Mouse (Mus musculus): Measurements from ENCODE around the gene Ppp1r10. TPM values are rescaled to one million over a fixed set of nuclear protein-coding genes. Genes with fewer than 3 reads are reported as not detected.
"Not testable (repeated sequence)": the region's sequence is repeated elsewhere in the genome, so short reads cannot be mapped to it uniquely, and the experiment has no call there.

Ppp1r10 gene
- polyA plus RNA-seq, 1 experiment from 2014 or later = 34.3 TPM

DNA sequence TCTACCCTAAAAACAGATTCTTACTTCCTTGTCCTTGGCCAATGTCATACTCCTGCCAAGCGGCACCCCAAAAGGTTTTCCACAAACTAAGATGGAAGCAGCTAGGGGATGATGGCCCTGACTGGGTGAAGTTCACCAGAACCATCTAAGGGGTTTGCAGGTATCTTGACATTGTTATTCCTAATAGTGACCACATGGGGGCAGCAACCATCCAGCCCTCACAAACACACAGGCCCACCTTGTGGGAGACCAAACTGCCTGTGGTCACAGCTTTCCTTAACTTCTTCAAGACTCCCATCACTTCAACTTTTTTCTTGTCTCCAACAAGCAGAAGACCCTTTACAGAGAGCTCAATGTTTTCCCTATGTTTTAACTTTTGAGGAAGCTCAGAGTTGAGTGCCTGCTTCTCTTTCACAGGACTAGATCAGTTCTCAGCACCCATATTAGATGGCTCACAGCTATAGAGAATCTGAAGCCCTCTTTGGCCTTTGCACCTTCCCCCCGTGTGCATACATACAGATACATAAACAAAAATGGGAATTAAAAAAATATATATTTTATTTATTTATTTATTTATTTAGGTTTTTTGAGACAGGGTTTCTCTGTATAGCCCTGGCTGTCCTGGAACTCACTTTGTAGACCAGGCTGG, 21.6 kb downstream of the Ppp1r10 start:
- Histone ChIP-seq H3K27ac (ENCODE audit: low read length) (no peak overlapping the region), H3K4me2 (ENCODE audit: low read depth, low read length) (no peak overlapping the region), H3K27me3 (ENCODE audit: control insufficient read depth, insufficient read depth, low read length) (no peaks in the 10 kb centered on the region), H3K4me3 (replicated peaks; ENCODE audit: low read length) (no peak overlapping the region), H3K36me3 (ENCODE audit: control insufficient read depth, insufficient read depth, low read length) (no peaks in the 10 kb centered on the region), H3K9ac (ENCODE audit: low read length) (no peak overlapping the region), H3K9me3 (replicated peaks; ENCODE audit: control insufficient read depth, low read length) (no peaks in the 10 kb centered on the region), H3K4me1 (ENCODE audit: control insufficient read depth, insufficient read depth, low read length) (no peaks in the 10 kb centered on the region)
- 0 out of 2 replicates have a peak, but pooled peaks have one; percentile 33 for ATAC-seq (ENCODE audit: insufficient read depth, low FRiP score)
- WGBS = 41% methylated on average over 2 of the region's 2 CpGs

DNA sequence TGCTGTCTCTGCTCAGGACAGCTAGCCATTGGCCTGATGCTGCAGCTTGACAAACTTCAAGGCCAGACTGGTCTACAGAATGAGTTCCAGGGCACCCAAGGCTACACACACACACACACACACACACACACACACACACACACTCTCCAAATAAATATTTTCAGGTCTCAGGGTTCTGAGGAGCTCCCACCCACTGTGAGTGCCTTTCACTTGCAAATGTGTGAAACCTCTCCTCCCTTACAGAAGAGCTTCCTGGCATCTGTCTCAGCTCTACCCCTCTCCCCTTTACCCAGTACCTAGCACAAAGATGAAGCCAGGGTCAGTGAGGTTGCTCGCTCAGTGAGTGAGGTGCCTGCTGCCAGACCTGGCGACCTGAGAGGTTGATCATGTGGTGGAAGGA, 22.9 kb downstream of the Ppp1r10 start:
- H3K4me2 ChIP-seq (ENCODE audit: low read depth, low read length) = no peak overlapping the region
- H3K9me3 ChIP-seq (replicated peaks; ENCODE audit: control insufficient read depth, low read length) = no peaks in the 10 kb centered on the region
- H3K27me3 ChIP-seq (ENCODE audit: control insufficient read depth, insufficient read depth, low read length) = no peaks in the 10 kb centered on the region
- 36% methylated on average over 2 of the region's 2 CpGs for WGBS
- H3K9ac ChIP-seq (ENCODE audit: low read length) = no peak overlapping the region
- ATAC-seq (ENCODE audit: insufficient read depth, low FRiP score) = no peak
- no peaks in the 10 kb centered on the region for H3K4me1 ChIP-seq (ENCODE audit: control insufficient read depth, insufficient read depth, low read length)
- no peak overlapping the region for H3K27ac ChIP-seq (ENCODE audit: low read length)
- no peaks in the 10 kb centered on the region for H3K36me3 ChIP-seq (ENCODE audit: control insufficient read depth, insufficient read depth, low read length)
- no peak overlapping the region for H3K4me3 ChIP-seq (replicated peaks; ENCODE audit: low read length)

DNA sequence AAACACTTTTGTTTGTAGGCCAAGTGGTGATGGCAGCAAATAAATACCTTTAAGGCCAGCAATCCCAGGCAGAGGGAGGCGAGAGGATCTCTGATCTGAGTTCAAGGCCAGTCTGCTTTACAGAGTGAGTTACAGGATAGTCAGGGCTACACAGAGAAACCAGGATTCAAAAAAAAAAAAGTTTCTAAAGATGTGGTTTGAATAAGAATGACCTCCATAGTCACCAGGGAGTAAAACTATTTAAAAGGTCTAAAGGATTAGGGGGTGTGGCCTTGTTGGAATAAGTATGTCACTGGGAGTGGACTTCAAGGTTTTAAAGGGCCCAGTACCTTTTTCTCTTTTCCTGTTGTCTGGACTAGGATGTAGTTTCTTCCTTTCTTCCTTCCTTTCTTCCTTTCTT, 23.7 kb downstream of the Ppp1r10 start:
- Histone ChIP-seq H3K4me2 (ENCODE audit: low read depth, low read length) (no peak overlapping the region), H3K4me3 (replicated peaks; ENCODE audit: low read length) (no peak overlapping the region)
- 51% methylated on average over 1 of the region's 1 CpGs for WGBS

DNA sequence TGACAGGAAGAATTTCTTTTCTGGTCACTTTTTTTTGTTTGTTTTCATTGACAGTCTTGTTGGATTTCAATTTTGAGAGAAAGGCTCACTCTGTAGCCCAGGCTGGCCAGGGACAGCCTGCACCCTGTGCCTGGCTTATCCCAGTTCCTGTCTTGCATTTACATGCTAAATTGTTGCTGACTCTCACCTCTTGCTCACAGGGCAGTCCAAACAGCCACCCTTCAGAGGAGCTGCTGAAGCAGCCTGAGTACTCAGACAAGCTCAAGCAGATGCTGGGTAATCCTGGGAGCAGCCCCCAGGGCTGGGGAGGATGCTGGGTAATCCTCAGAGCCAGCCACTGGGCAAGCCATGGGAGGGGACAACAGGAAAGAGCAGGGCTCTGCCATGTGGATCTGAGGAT, 34.7 kb downstream of the Ppp1r10 start:
- not testable (repeated sequence) for H3K4me2 ChIP-seq (ENCODE audit: low read depth, low read length); H3K9ac ChIP-seq (ENCODE audit: low read length); H3K27me3 ChIP-seq (ENCODE audit: control insufficient read depth, insufficient read depth, low read length); H3K27ac ChIP-seq (ENCODE audit: low read length); ATAC-seq (ENCODE audit: insufficient read depth, low FRiP score); H3K9me3 ChIP-seq (replicated peaks; ENCODE audit: control insufficient read depth, low read length); H3K4me1 ChIP-seq (ENCODE audit: control insufficient read depth, insufficient read depth, low read length); H3K4me3 ChIP-seq (replicated peaks; ENCODE audit: low read length); H3K36me3 ChIP-seq (ENCODE audit: control insufficient read depth, insufficient read depth, low read length)

More for the DNA sequence above, 23.7 kb downstream of the Ppp1r10 start:
- Histone ChIP-seq H3K27ac (ENCODE audit: low read length) (no peak overlapping the region), H3K36me3 (ENCODE audit: control insufficient read depth, insufficient read depth, low read length) (no peaks in the 10 kb centered on the region), H3K27me3 (ENCODE audit: control insufficient read depth, insufficient read depth, low read length) (no peaks in the 10 kb centered on the region), H3K9ac (ENCODE audit: low read length) (no peak overlapping the region), H3K9me3 (replicated peaks; ENCODE audit: control insufficient read depth, low read length) (no peaks in the 10 kb centered on the region), H3K4me1 (ENCODE audit: control insufficient read depth, insufficient read depth, low read length) (no peaks in the 10 kb centered on the region)
- ATAC-seq (ENCODE audit: insufficient read depth, low FRiP score) = no peak

DNA sequence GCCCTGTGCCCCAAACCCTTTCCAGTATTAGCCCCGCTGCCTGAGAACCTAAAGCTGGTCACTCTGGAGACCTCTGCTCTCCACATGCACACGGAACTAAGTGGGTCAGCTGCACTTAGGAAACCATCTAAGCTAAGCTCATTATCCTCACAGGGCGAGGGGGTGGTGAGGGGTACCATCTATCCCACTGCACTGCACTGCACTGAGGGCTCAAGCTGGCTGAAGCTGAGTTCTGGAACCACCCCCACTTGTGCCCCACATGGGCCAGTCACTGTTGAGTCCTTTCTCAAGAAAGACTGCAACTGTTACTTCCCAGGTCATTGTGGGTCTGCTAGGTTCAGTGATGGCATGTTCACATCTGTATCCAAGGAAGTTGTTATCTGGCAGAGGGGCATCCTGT, 36.3 kb downstream of the Ppp1r10 start:
- 79% methylated on average over 2 of the region's 3 CpGs for WGBS
- H3K27me3 ChIP-seq (ENCODE audit: control insufficient read depth, insufficient read depth, low read length); H3K36me3 ChIP-seq (ENCODE audit: control insufficient read depth, insufficient read depth, low read length); H3K9me3 ChIP-seq (replicated peaks; ENCODE audit: control insufficient read depth, low read length); ATAC-seq (ENCODE audit: insufficient read depth, low FRiP score); H3K9ac ChIP-seq (ENCODE audit: low read length); H3K27ac ChIP-seq (ENCODE audit: low read length); H3K4me3 ChIP-seq (replicated peaks; ENCODE audit: low read length); H3K4me2 ChIP-seq (ENCODE audit: low read depth, low read length); H3K4me1 ChIP-seq (ENCODE audit: control insufficient read depth, insufficient read depth, low read length): not testable (repeated sequence)

DNA sequence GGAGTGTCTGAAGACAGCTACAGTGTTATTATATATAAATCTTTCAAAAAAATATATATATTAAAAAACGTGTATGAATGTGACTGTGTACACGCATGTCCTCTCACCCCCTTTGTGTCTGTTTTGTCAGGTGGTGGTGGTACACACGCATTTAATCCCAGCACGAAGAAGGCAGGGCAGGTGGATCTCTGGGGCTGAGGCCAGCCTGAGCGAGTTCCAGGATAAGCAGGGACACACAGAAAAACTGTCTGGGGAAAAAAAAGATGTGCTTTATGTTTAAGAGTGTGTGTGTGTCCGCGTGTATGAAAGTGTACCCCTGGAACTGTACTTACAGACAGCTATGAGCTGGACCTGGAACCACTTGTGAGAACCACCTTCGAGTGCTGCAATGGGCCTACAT, 38.4 kb downstream of the Ppp1r10 start:
- Histone ChIP-seq H3K4me1 (ENCODE audit: control insufficient read depth, insufficient read depth, low read length) (no peaks in the 10 kb centered on the region), H3K27me3 (ENCODE audit: control insufficient read depth, insufficient read depth, low read length) (no peaks in the 10 kb centered on the region), H3K4me2 (ENCODE audit: low read depth, low read length) (no peak overlapping the region), H3K27ac (ENCODE audit: low read length) (no peak overlapping the region), H3K9ac (ENCODE audit: low read length) (no peak overlapping the region), H3K9me3 (replicated peaks; ENCODE audit: control insufficient read depth, low read length) (no peaks in the 10 kb centered on the region), H3K36me3 (ENCODE audit: control insufficient read depth, insufficient read depth, low read length) (peaks cover 13% of the 10 kb centered on the region; the same call in 1 of the 2 replicates), H3K4me3 (replicated peaks; ENCODE audit: low read length) (no peak overlapping the region)
- 72% methylated on average over 8 of the region's 8 CpGs for WGBS
- no peak for ATAC-seq (ENCODE audit: insufficient read depth, low FRiP score)

DNA sequence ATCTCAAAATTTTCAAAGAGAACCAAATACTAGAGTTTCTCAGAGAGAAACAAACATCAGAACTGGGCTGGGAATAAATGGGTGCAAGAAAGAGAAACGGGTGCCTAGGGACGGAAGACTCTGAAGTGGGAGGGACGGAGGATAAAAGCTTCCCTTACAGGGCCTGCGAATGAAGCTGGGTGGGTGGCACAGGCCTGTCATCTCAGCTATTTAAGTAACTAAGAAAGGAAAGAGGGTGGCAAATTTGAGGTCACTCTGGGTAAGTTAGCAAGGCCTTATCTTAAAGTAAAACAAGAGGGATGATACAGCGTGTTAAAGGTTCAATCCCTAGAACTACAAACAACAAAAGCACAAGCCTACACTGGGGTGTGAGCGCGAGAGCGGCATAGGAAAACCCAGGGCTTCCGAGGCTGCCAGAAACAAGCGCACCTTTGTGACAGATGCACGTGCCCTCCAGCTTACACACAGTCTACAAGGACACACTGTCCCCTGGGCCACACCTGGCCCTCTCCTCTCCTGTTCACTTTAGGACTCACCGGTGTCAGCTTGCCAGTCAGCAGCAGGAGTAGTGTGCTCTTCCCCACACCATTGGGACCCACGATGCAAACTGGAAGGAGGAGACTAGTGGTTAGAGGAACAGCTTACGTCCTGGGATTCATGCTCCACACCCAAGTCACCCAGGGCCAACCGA, 42.4 kb downstream of the Ppp1r10 start:
- no peak overlapping the region for H3K9ac ChIP-seq (ENCODE audit: low read length)
- no peak overlapping the region for H3K27ac ChIP-seq (ENCODE audit: low read length)
- H3K4me2 ChIP-seq (ENCODE audit: low read depth, low read length) = no peak overlapping the region
- no peak for ATAC-seq (ENCODE audit: insufficient read depth, low FRiP score)
- no peaks in the 10 kb centered on the region for H3K9me3 ChIP-seq (replicated peaks; ENCODE audit: control insufficient read depth, low read length)
- H3K27me3 ChIP-seq (ENCODE audit: control insufficient read depth, insufficient read depth, low read length) = no peaks in the 10 kb centered on the region
- H3K4me1 ChIP-seq (ENCODE audit: control insufficient read depth, insufficient read depth, low read length) = no peaks in the 10 kb centered on the region
- no peak overlapping the region for H3K4me3 ChIP-seq (replicated peaks; ENCODE audit: low read length)
- peaks cover 35% of the 10 kb centered on the region for H3K36me3 ChIP-seq (ENCODE audit: control insufficient read depth, insufficient read depth, low read length)
- WGBS = 95% methylated on average over 15 of the region's 15 CpGs

DNA sequence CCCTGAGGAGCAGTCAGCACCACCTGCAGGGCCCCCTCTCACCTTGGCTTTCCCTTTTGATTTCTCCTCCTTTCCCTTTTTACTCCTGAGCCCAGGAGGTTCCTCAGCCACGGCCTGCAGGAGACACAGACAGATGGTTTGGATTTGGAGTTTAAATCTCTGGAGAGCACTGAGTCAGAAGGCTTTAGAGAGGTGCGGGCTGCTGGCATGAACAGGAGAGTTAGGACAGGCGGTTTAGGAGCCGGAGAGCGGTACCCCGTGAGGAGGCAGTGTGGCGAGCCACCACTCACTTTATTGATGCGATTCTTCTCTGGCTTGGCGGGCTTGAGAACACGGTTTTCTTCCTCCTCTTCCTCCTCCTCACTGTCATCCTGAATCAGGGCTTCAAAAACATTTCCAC, 47.0 kb downstream of the Ppp1r10 start:
- H3K36me3 ChIP-seq (ENCODE audit: control insufficient read depth, insufficient read depth, low read length) = peaks cover 26% of the 10 kb centered on the region
- H3K27me3 ChIP-seq (ENCODE audit: control insufficient read depth, insufficient read depth, low read length) = no peaks in the 10 kb centered on the region
- no peaks in the 10 kb centered on the region for H3K4me1 ChIP-seq (ENCODE audit: control insufficient read depth, insufficient read depth, low read length)
- no peak overlapping the region for H3K27ac ChIP-seq (ENCODE audit: low read length)
- H3K9ac ChIP-seq (ENCODE audit: low read length) = no peak overlapping the region
- H3K4me3 ChIP-seq (replicated peaks; ENCODE audit: low read length) = no peak overlapping the region
- WGBS = 90% methylated on average over 10 of the region's 10 CpGs
- no peak for ATAC-seq (ENCODE audit: insufficient read depth, low FRiP score)
- H3K4me2 ChIP-seq (ENCODE audit: low read depth, low read length) = no peak overlapping the region
- no peaks in the 10 kb centered on the region for H3K9me3 ChIP-seq (replicated peaks; ENCODE audit: control insufficient read depth, low read length)

DNA sequence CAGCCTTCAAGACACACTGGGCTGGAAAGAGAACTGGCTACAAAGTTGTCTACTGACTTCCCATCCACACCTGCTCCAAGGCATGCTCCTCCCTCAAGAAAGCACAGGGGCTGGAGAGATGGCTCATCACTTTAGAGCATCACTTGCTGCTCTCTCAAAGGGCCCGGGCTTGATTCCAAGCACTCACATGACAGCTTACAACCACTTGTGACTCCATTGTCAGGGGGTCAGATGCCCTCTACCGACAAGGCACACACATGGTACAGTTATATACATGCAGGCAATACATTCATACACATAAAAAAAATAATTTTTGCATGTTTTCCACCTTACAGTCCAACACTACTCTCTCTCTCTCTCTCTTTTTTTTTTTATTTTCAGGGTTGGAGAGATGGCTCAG, 51.4 kb downstream of the Ppp1r10 start:
- peaks cover 14% of the 10 kb centered on the region for H3K4me1 ChIP-seq (ENCODE audit: control insufficient read depth, insufficient read depth, low read length)
- H3K9me3 ChIP-seq (replicated peaks; ENCODE audit: control insufficient read depth, low read length) = no peaks in the 10 kb centered on the region
- H3K4me3 ChIP-seq (replicated peaks; ENCODE audit: low read length) = no peak overlapping the region
- H3K27me3 ChIP-seq (ENCODE audit: control insufficient read depth, insufficient read depth, low read length) = no peaks in the 10 kb centered on the region
- WGBS = 93% methylated on average over 2 of the region's 2 CpGs
- no peak overlapping the region for H3K9ac ChIP-seq (ENCODE audit: low read length)
- ATAC-seq (ENCODE audit: insufficient read depth, low FRiP score) = no peak
- H3K27ac ChIP-seq (ENCODE audit: low read length) = no peak overlapping the region
- H3K36me3 ChIP-seq (ENCODE audit: control insufficient read depth, insufficient read depth, low read length) = peaks cover 12% of the 10 kb centered on the region; the same call in 1 of the 2 replicates
- H3K4me2 ChIP-seq (ENCODE audit: low read depth, low read length) = no peak overlapping the region

All from stomach, embryonic 16.5 days (tissue).